Mouse (Mus musculus): ENCODE measurements around the gene Rfx2.

Gene Rfx2

DNA sequence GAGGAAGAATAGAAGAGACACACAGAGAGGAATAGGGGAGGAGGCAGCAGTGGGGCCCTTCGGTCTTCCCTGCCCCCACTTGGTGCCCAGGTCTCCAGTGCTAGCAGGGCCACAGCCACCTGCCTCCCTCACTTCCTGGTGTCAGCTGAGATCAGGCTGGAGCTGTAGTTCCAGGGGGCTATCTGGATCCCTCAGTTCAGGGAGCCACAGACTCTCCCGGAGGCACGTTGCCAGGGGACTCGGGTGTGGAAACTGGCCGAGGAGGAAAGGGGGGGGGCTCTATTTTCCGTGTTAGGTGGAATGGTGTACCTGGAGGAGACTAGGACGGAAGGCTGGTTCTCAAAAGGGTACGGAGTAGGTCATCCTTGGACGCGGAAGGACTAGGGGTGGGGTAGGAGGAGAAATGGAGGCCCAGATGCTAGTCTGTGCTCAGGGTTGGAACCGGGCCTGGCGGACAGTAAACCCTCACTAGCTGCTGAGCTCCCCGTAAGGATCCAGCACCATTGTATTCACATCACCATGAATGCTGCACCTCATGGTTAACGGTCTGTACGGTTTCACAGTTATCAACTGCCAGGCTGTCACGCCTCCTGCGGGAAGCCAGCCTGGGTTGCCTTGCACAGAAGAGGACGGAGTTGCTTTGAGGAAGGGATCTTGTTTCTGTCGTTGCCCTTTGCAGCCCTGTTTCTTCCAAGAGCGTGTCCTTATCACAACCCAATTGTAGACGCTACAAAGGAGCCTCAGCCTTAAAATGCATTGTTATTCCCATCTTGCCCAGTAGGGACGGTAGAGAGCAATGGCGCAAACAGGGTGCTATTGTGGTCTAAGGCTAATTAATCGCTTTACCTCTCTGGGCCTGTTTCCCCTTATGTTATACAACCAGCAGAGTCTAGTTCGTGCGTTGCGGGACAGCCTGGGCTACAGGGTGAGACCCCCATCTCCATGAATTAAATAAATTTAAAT is 67.8 kb downstream of the Rfx2 start:
- in situ Hi-C loops (cut with MboI; ENCODE audit: low pct_unique_long_range_greater_than_20kb in 1 of 2, low sequenced_read_pairs in 2 of 2, unreplicated experiment in 1 of 2): no loop called here

DNA sequence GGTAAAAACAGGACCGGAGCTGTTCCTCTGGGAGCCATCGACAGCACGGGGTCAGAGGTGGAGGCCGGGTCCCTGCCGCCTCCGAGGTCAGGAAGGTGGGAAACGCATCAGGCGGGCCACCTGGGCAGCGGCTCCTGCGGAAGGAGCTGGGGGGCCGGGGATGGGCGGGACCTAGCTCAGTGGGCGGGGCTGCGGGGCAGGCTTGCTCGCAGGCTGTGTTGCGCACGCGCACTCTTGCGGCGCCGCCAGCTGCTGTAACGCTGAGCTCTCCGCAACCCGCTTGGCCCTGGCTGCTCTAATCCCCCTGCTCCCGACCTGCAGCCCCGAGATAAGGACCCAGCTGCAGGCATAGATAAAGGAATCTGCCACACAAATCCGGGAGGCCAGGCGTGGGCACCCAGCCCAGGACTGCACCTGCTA is 68.8 kb downstream of the Rfx2 start:
- in situ Hi-C loops (cut with MboI; ENCODE audit: low pct_unique_long_range_greater_than_20kb in 1 of 2, low sequenced_read_pairs in 2 of 2, unreplicated experiment in 1 of 2): no loop called here

DNA sequence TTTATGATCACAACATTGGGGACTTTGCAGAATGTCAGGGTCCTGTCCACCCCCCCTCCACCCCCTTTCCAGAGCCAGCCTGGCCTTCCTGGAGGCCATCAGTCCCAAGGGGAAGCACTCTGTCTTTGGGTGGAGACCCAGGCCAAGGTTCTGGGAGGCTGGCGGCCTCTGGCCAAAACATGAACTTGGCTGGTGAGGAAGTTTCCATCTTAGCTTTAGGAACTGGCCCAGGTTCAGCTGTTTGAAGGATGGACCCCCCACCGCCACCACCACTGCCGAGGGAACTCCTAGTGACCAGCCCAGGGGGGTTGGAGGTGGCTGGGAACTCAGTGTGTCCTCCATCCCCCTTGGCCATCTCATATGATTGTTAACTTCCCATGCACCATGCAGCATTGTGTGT is 69.7 kb downstream of the Rfx2 start:
- in situ Hi-C loops (cut with MboI; ENCODE audit: low pct_unique_long_range_greater_than_20kb in 1 of 2, low sequenced_read_pairs in 2 of 2, unreplicated experiment in 1 of 2): no loop called here

DNA sequence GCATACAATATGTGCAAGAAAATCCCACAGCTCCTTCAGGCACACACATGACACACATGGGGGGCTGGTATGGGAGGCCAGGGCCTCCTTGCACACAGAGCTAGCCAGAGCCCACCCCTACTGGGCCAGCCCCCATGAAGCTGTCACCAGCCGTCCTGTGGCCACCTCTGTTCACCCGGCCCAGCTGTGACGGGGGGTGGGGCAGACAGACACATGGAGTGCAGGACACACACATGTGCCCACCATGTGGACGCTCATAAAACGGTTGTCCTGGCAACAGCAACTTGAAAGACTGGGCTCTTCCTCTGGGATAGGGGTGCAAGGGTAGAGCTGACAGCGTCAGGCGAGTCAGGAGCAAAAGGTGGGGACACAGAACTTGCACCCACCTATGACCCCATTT is 71.6 kb downstream of the Rfx2 start:
- in situ Hi-C loops (cut with MboI; ENCODE audit: low pct_unique_long_range_greater_than_20kb in 1 of 2, low sequenced_read_pairs in 2 of 2, unreplicated experiment in 1 of 2): no loop called here

DNA sequence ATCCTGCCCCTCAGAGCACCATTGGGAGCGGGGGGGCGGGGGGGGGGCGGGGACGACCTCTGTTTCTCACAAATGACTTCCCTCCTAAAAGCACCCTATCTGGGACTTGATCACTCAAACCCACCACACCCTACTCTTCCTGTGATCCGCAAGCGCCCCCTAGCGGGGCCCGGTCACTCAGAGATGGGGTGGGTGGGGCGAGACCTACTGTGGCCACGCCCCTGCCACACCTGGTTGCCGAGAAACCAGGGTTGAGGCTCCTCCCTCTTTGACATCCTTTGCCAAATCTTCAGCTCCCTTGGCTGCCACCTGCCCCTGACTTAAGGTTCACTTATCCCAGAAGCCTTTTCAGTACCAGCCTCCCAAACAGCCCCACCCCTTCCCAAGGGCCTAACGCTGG is 72.7 kb downstream of the Rfx2 start:
- in situ Hi-C loops (cut with MboI; ENCODE audit: low pct_unique_long_range_greater_than_20kb in 1 of 2, low sequenced_read_pairs in 2 of 2, unreplicated experiment in 1 of 2): no loop called here

DNA sequence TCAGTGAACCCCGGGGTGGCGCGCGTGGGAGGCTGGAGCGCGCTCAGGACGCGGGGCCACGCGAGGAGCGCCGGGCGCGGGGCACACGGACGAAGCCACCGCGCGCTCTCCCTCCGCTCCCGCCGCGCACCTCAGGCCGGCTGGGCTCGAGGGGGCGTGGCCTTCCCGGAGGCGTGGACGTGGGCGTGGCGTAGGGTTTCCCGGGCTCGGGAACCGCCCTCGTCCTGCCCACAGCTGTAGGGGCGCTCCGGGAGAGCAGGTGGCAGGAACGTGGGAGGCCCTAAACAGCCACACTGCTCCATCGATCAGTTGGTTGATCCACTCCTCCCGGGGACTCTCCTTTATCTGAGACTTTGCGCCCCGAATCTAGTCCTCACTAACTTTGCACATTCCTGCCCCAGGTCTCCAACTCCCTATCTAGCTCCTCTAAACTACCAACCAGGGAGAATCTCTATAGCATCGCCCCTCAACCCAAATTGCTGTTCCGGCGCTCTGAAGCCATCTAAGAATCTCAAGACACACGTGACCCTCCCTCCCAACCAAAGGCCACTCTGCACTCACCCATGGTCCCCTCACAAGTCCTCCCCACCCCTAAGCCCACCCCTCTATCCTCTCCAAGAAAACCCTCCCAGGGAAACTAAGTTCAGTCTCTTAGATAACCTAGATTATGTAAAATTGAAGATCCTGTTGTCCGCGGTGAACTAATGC is 73.2 kb downstream of the Rfx2 start, which contains the start of gene Nrtn:
TSS of gene Nrtn (minus strand) at position 115 of the 708 bp plus-strand sequence.
- in situ Hi-C loops (cut with MboI; ENCODE audit: low pct_unique_long_range_greater_than_20kb in 1 of 2, low sequenced_read_pairs in 2 of 2, unreplicated experiment in 1 of 2): no loop called here

DNA sequence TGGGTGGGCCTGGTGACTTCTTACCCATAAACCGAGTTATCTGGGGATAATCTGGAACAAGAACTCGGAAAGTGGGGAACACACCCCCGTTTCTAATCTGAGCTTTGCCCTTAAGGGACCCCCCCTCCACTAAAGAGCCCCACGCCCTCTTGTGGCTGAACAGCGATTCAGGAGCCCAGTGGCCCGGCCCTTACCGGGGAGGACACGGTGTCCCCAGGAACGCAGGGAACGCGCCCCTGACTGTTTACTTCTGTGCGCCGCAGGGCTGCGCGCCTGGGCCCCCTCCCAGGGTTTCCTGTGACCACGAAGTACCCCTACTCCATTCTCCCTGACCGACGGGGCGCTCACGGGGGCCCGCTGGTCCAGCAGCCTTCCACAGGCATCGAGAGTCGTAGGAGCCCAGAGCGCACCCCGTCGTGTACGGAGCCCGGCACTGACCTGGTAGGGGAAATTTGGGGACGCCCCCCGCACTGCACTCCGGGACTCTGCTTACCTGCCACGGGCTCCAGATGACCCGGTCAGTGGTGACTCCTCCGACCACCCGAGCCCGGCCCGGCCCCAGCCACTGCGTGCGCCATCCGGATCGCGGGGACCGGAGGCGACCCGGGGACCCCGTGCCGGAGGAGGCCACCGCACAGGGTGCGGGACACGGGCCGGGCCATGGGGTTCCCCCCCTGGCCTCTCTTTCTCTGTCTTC is 74.0 kb downstream of the Rfx2 start:
- in situ Hi-C loops (cut with MboI; ENCODE audit: low pct_unique_long_range_greater_than_20kb in 1 of 2, low sequenced_read_pairs in 2 of 2, unreplicated experiment in 1 of 2): no loop called here

DNA sequence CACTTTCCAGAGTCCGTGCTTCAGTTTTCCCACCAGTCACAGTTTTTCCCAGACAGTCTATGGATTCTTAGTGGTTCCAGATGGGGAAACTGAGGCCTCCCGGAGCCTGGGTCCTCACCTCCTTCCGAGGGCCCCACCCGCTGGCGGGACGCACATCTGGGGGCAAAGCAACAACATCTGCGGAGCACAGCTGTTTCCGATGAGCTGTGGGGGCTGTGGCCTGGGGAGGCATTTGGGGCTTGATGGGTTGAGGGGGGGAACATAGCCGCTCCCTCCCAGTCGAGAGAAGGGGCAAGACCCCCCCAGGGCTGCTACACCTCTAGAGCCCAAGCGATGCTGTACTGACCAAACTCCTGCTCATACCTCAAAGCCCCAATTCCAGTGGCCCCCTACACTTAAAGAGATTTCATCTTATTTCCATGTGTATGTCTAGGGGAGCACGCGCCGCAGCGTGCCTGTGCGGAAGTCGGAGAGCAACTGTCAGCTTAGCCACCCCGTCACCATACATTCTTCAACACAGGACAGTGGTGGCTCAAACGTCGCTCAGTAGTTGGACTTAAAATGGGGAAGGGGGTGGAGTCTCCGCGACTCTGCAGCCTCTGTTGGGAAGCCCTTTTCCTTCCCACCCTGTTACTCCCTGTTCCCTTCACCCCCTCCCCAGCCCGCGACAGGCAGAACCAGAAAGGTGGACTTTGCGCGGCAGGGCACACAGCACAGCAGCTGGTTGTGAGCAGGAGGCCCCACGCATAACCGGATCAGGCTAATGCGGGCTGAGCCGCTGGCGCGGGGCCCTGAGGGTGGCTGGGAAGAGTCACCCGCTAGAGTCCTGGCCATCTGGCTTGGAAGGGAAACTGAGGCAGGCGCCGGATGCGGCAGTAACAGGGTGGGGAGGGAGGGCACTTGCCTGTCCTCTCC is 76.3 kb downstream of the Rfx2 start:
- in situ Hi-C loops (cut with MboI; ENCODE audit: low pct_unique_long_range_greater_than_20kb in 1 of 2, low sequenced_read_pairs in 2 of 2, unreplicated experiment in 1 of 2): no loop called here

DNA sequence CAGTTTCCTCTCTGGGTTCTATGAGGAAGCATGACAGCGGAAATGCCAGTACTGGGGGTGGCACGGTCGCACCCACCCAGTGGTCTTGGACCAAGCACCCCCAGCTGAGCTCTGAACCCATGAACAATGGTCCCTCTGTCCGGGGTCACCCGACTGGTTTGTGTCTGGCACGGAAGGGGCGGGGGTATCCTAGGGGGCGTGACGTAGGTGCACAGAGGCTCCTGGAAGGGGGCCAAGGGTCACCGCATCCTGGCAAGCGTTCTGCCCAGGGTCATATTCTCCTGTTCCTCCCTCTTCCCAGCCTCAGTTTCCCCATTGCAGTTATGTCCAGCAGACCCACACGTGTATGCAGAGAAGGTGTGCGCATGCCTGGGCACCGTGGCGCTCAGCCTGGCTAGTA is 77.4 kb downstream of the Rfx2 start:
- in situ Hi-C loops (cut with MboI; ENCODE audit: low pct_unique_long_range_greater_than_20kb in 1 of 2, low sequenced_read_pairs in 2 of 2, unreplicated experiment in 1 of 2): no loop called here

DNA sequence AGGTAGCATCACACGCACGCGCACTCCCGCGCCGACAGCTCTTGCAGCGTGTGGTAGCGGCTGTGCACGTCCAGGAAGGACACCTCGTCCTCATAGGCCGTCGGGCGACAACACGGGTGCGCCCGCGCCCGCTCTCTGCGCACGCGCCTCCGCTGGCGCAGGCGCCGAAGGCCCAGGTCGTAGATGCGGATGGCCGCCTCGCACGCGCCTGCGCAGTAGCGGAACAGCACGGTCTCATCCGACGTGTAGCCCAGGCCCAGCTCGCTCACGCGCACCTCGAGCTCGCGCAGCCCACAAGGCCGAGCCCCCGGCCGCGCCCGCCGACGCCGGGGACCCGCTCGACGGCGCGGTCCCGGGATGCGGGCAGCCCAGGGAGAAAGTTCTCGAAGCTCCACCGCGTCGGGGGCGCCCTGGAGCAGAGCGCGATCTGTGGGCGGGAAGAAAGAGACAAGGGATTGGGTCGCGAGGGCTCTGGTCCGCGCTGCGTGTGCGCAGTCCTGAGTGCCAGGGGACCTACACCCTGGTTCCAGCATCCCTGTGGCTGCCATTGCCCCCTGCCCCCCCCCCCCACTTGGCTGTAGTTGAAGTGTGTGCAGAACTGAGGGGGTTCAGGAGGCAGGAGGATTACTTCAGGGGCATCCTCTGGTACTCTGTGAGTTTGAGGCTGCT is 79.3 kb downstream of the Rfx2 start:
- in situ Hi-C loops (cut with MboI; ENCODE audit: low pct_unique_long_range_greater_than_20kb in 1 of 2, low sequenced_read_pairs in 2 of 2, unreplicated experiment in 1 of 2): no loop called here

DNA sequence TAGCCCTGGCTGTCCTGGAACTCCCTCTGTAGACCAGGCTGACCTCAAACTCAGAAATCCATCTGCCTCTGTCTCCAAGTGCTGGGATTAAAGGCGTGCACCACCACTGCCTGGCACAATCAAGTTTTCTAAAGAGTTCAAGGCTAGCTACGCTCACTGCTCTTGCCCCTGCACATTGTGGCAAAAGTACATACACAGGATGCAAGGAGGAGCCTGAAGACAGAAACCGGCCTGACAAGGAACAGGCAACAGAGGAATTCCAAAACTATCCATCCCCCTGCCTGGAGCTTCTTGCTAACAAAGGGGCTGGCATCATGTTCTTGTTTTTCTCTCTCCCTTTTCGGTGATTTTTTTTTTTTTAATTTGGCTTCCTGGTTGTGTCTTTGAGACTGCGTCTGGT is 86.6 kb downstream of the Rfx2 start:
- in situ Hi-C loops (cut with MboI; ENCODE audit: low pct_unique_long_range_greater_than_20kb in 1 of 2, low sequenced_read_pairs in 2 of 2, unreplicated experiment in 1 of 2): no loop called here

DNA sequence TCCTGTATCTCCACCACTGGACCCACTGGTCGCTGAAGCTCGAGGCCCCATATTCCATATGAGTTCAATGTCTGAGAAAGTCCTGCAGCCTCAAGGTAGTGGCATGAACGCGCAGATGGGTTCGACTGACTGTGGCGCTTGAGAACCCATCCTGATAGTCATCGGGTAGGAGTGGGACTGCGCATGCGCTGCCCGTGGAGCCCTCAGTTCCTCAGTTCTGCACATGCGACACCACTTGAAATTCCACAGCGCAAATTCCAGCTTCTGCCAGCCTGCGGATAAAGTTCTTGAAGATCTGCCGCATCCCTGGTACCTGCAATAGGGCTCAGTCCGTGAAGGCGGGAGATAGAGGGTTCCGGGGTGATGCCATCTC is 90.0 kb downstream of the Rfx2 start:
- in situ Hi-C loops (cut with MboI; ENCODE audit: low pct_unique_long_range_greater_than_20kb in 1 of 2, low sequenced_read_pairs in 2 of 2, unreplicated experiment in 1 of 2): no loop called here

DNA sequence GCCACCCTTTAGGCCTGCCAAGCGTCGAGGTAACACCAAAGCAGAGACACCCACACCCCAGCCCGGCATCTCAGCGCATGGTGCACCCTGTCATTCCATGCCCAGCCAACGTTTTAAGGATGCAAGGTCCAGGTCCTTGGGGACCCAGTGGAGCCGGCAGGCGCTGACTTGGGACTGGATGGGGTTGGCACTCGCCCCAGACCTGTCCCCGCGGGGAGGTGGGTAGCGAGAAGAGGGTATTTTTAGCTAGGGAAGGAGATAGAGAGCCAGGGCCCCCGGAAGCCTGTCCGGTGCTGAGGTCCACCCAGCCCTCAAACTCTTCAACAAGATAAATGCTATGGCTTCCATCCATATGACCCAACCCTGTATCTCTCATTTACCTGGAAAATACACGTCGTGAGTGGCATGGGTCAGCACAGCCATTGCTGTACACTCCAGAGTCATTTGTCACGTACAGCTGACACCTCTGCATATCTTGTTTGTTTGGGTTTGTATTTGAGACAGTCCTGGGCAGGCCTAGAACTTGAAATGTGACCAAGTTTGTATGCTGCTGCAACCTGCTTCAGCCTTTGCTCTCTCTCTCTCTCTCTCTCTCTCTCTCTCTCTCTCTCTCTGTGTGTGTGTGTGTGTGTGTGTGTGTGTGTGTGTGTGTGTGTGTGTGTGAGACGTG is 90.6 kb downstream of the Rfx2 start:
- in situ Hi-C loops (cut with MboI; ENCODE audit: low pct_unique_long_range_greater_than_20kb in 1 of 2, low sequenced_read_pairs in 2 of 2, unreplicated experiment in 1 of 2): no loop called here

DNA sequence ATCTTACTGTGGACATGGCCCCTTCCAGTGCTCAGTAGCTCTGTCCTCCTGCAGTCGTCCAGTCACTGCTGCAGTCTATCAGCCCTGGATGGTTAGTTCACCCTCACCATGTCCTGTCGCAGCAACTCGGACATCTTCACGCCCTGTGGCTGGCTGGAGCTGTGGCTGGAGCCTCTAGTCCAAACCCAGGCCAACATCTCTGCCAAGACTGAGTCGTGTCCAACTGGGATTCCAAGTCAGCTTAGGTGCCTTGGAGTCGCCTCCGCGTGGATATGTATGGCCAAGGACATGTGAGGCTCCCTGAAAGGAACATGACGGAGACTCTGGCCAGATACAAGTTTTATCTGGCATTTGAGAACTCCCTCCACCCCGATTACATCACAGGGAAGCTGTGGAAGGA is 92.6 kb downstream of the Rfx2 start:
- in situ Hi-C loops (cut with MboI; ENCODE audit: low pct_unique_long_range_greater_than_20kb in 1 of 2, low sequenced_read_pairs in 2 of 2, unreplicated experiment in 1 of 2): no loop called here

DNA sequence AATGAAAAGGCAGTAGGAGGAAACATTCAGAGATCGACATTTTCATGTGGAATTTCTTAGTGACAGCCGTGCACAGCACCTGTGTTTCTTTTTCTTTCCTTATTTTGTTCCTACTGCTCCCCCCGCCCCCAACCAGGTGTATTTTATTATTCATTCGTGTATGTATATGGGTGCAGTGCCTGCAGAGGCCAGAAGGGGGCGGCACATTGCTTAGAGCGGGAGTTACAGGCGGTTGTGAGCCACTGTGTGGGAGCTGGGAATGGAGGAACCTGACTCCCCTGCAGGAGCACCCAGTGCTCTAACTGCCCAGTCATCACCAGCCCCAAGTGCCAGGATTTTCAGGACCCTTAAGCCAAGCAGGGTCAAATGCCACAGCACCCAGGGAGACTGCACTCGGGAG is 94.3 kb downstream of the Rfx2 start:
- in situ Hi-C loops (cut with MboI; ENCODE audit: low pct_unique_long_range_greater_than_20kb in 1 of 2, low sequenced_read_pairs in 2 of 2, unreplicated experiment in 1 of 2): no loop called here

DNA sequence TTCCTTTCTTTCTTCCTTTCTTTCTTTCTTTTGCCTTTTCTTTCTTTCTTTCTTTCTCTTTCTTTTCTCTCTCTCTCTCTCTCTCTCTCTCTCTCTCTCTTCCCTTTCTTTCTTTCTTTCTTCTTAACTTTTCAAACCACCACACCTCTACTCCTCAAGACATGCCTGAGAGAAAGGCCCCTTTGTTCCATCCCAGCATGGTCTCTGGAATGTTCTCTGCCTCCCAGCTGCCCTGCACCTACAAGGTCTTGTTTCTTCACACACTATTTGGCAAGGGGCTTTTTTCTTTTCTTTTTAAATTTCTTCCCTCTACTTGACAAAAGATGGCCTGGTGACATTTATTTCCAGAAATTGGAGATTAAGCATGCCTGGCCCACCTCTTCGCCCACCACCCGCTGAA is 101.2 kb downstream of the Rfx2 start:
- in situ Hi-C loops (cut with MboI; ENCODE audit: low pct_unique_long_range_greater_than_20kb in 1 of 2, low sequenced_read_pairs in 2 of 2, unreplicated experiment in 1 of 2): no loop called here

DNA sequence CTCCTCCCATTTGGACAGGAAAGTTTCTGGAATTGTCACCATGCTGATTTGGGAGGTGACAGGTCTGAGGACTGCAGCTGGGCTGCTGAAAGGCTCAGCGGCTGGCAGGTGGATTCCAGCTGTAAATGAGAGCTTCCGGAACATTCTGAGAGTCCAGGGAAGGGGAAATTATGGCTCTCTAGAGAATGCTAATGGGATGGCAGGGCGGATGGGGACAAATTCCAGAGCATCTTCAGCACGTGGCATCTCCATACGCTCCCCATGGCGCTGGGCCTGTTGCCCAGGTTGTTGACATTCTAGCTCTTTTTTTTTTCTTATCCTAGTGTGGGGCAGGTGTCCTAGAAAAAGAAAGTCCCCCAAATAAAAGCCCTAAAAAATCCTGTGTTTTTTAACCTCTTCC is 101.7 kb downstream of the Rfx2 start:
- in situ Hi-C loops (cut with MboI; ENCODE audit: low pct_unique_long_range_greater_than_20kb in 1 of 2, low sequenced_read_pairs in 2 of 2, unreplicated experiment in 1 of 2): no loop called here

All from mouse embryonic stem cell (cell line).